Mouse (Mus musculus) embryonic facial prominence, embryonic 15.5 days (tissue): ENCODE measurements around the gene Tab1. TPM values are rescaled to one million over a fixed set of nuclear protein-coding genes. Genes with fewer than 3 reads are reported as not detected.
A peak's percentile ranks its signal among the peaks of the same experiment; 100 is the strongest.

Experiments used
- ATAC-seq: fragments of 200-750 bp; cut with Nextera tagmentation; 2 replicates; pipeline ENCODE4 v1.8.0; 2017; ENCODE audit warnings: low read depth, moderate TSS enrichment; ENCODE audit not compliant: insufficient number of reproducible peaks, low FRiP score, low TSS enrichment
- H3K27ac ChIP-seq: fragments of 300-500 bp; sonication (generic); replicated peaks from 2 replicates; pipeline ENCODE4 v1.5.1; 2015; ENCODE audit warnings: mild to moderate bottlenecking, inconsistent platforms
- H3K27me3 ChIP-seq: fragments of 300-500 bp; sonication (generic); 2 replicates; pipeline ENCODE4 v1.6.1; 2015; ENCODE audit warnings: inconsistent platforms
- H3K36me3 ChIP-seq: fragments of 300-500 bp; sonication (generic); 2 replicates; pipeline ENCODE4 v1.6.1; 2015; ENCODE audit warnings: mild to moderate bottlenecking, inconsistent platforms
- H3K4me1 ChIP-seq: fragments of 300-500 bp; sonication (generic); 2 replicates; pipeline ENCODE4 v1.6.1; 2015; ENCODE audit warnings: inconsistent platforms
- H3K4me2 ChIP-seq: fragments of 300-500 bp; sonication (generic); replicated peaks from 2 replicates; pipeline ENCODE4 v1.6.1; 2015; ENCODE audit warnings: mild to moderate bottlenecking, inconsistent platforms
- H3K4me3 ChIP-seq: fragments of 300-500 bp; sonication (generic); replicated peaks from 2 replicates; pipeline ENCODE4 v1.5.1; 2015; ENCODE audit warnings: mild to moderate bottlenecking, inconsistent platforms
- H3K9ac ChIP-seq: fragments of 300-500 bp; sonication (generic); 2 replicates; pipeline ENCODE4 v1.6.1; 2015; ENCODE audit warnings: inconsistent platforms
- H3K9me3 ChIP-seq: fragments of 300-500 bp; sonication (generic); replicated peaks from 2 replicates; pipeline ENCODE4 v1.6.1; 2016; ENCODE audit warnings: inconsistent platforms
- WGBS: fragments of 180-500 bp; shearing (Covaris S2); methylation state at CpG from one replicate; pipeline ENCODE4 v1.1.7; 2015; 5-methylcytosine and 5-hydroxymethylcytosine counted together
- polyA plus RNA-seq: library from polyadenylated mRNA; unstranded; fragments of >200 nt; fragmentation: Nextera tagmentation; extraction: Ambion mirVana; gene quantifications from 2 replicates; pipeline ENCODE4 v1.2.1, GENCODE M21; 2015

Tab1 gene
- polyA plus RNA-seq, 1 experiment from 2014 or later, result 38.2 TPM

DNA sequence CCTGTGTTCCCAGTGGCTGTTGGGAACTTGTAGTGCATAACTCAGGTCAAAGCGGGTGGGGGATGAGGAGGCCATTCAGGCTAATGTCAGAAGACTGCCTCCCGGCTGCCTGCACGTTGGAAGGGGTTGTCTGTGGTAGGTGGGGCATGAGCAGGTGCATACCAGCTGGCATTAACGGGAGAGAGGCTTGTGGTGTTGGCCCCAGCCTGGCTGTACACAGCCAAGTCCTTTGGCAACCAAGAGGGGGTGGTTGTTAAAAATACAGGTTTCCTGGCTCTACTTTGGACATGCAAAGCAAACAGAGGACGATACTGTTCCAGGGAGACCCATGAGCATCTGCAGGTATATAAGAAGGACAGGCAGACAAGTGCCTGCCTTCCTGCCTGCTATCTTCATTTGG, 32.5 kb downstream of the Tab1 start:
- H3K9me3 ChIP-seq, result no peaks in the 10 kb centered on the region
- H3K9ac ChIP-seq, result no peak overlapping the region
- 43% methylated on average over 5 of the region's 5 CpGs for WGBS
- H3K4me3 ChIP-seq, result no peak overlapping the region
- H3K27me3 ChIP-seq, result no peaks in the 10 kb centered on the region
- peaks cover 8% of the 10 kb centered on the region; the same call in 1 of the 2 replicates for H3K4me1 ChIP-seq
- peaks cover 29% of the 10 kb centered on the region for H3K36me3 ChIP-seq
- no peak for ATAC-seq
- no peak overlapping the region for H3K27ac ChIP-seq
- no peak overlapping the region for H3K4me2 ChIP-seq

DNA sequence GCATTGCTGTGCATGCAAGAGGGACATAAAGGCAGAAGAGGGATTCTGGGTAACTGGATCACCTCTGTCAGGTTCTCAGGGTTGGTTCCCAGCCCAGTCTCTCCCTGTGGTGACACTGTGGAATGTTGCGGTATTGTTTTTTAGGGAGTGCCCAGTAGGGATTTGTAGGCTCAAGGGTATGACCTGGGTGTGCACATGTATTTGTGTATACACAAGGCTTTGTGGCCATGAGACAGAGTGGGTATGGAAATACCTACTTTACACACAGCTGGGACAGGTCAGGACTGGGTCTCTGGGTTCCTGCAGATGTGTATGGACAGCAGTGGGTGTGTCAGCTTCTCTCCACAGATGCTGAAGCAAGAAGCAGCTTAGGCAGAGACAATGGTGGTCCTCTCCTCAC, 36.6 kb downstream of the Tab1 start:
- 90% methylated on average over 1 of the region's 1 CpGs for WGBS
- H3K9me3 ChIP-seq, result no peaks in the 10 kb centered on the region
- peaks cover 25% of the 10 kb centered on the region for H3K4me1 ChIP-seq
- H3K9ac ChIP-seq, result no peak overlapping the region
- H3K36me3 ChIP-seq, result no peaks in the 10 kb centered on the region
- no peaks in the 10 kb centered on the region for H3K27me3 ChIP-seq
- no peak for ATAC-seq
- H3K4me2 ChIP-seq, result no peak overlapping the region
- H3K27ac ChIP-seq, result no peak overlapping the region
- H3K4me3 ChIP-seq, result no peak overlapping the region

DNA sequence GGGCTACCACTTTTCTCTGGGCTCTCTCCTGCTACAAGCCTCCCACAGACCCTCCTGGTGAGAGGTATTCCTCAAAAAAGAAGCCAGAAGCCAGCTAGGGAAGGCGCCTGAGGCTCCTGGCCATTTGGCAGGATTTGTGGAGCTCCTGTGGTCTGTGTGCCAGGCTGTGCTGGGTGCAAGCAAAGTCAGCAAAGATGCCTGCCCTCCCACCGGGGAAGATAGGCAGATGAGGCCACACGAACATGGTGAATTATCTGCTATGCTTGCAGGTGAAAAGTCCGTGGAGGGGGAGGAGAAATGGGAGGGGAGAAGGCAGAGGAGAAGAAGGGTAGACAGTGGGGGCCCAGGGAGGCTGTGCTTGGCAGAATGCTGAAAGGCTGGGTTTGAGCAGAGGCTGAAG, 37.4 kb downstream of the Tab1 start:
- WGBS, result 56% methylated on average over 4 of the region's 4 CpGs
- ATAC-seq, result no peak

DNA sequence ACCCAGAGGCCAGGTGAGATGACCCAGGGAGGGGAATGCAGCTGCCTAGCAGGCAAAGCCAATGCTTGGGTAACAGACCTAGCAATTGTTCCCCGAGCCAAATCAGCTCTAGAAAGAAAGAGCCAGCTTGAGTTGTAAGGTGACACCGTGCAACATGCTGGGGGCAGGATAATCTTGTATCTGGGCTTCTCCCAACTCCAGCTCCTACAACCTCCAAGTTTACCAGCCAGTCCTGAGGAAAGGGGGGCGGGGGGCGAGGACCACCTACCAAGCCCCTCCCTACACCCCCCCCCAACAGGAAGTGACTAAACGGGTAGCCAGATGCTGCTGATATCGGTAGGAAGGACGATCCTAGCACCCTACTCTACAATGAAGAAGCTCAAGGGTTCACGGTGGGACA, 38.4 kb downstream of the Tab1 start:
- Histone ChIP-seq H3K36me3 (no peaks in the 10 kb centered on the region), H3K4me3 (no peak overlapping the region), H3K4me1 (peaks cover 34% of the 10 kb centered on the region), H3K4me2 (no peak overlapping the region), H3K27me3 (no peaks in the 10 kb centered on the region), H3K9me3 (no peaks in the 10 kb centered on the region), H3K27ac (0 out of 2 replicates have a peak overlapping the region, but pooled peaks have one; percentile 9), H3K9ac (no peak overlapping the region)
- 8% methylated on average over 8 of the region's 8 CpGs for whole genome bisulfite sequencing
- no peak for ATAC-seq

More for the DNA sequence above, 37.4 kb downstream of the Tab1 start:
- Histone ChIP-seq H3K27me3 (no peaks in the 10 kb centered on the region), H3K9ac (no peak overlapping the region), H3K27ac (no peak overlapping the region), H3K9me3 (no peaks in the 10 kb centered on the region), H3K4me2 (no peak overlapping the region), H3K4me1 (peaks cover 33% of the 10 kb centered on the region), H3K36me3 (no peaks in the 10 kb centered on the region), H3K4me3 (no peak overlapping the region)

DNA sequence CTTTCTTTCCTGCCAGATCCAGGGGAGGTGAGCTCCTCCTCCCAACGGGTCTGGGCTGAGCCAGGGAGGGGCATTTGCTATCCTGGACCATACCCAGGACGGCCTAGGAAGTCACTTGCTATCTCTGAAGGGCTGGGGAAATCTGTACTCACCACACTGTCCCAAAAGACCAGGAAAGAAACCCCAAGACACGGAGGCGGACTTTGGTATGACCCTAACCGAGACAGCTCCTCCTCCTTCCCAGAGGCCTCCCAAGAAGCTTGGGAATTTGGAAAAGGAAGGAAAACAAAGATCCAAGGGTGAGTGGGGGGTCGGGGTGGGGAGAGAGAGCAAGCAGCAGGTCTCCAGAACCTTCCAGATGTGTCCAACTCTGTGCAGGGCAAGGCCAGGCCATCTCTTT, 38.9 kb downstream of the Tab1 start:
- H3K36me3 ChIP-seq, result no peaks in the 10 kb centered on the region
- no peak overlapping the region for H3K4me2 ChIP-seq
- H3K27ac ChIP-seq, result no peak overlapping the region
- no peak overlapping the region for H3K4me3 ChIP-seq
- H3K4me1 ChIP-seq, result peaks cover 34% of the 10 kb centered on the region
- H3K9me3 ChIP-seq, result no peaks in the 10 kb centered on the region
- H3K27me3 ChIP-seq, result no peaks in the 10 kb centered on the region
- ATAC-seq, result no peak
- H3K9ac ChIP-seq, result no peak overlapping the region
- WGBS, result 22% methylated on average over 6 of the region's 6 CpGs

DNA sequence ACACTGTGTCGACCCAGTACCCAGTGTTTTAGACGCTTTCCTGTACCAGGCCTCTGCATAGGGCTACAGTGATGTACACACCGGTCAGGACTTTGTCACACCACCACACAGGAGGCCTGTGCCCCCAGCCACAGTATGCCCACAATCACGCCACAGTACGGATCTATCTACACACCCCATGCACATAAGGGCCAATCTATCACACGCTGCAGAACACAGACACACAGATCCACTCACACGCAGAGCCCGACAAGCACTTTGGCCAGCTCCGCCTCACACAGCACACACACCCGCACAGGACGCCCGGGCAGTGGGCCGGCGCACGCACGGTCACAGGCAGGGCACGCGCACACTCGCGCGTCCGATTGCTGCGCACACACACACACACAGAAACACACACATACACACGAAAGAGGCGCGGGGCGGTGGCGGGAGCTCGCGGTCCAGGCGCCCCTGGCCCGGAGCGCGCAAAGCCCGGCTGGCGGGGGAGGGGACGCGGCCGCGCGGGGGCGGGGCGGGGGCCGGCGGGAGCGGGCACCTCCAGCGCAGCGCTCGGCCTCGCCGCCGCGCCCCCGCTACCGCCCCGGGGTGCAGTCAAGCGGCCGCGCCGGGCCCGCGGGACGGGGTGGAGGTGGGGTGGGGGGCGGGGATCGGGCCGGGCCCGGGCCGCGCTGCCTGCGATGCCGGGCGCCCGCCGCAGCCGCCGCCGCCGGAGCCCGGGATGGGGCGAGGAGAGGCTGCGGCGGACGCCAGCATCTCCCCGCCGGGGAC, 40.3 kb downstream of the Tab1 start, which contains the start of gene Mgat3:
TSS of gene Mgat3 (plus strand) at position 721 of the 771 bp plus-strand sequence.
- H3K9ac ChIP-seq, result peak within 1 kb of the TSS; percentile 88
- H3K36me3 ChIP-seq, result no peaks in the 10 kb centered on the region
- peaks cover 34% of the 10 kb centered on the region for H3K4me1 ChIP-seq
- peak; percentile 69 for ATAC-seq
- H3K4me2 ChIP-seq, result peak within 1 kb of the TSS; percentile 77
- H3K27me3 ChIP-seq, result no peaks in the 10 kb centered on the region
- no peaks in the 10 kb centered on the region for H3K9me3 ChIP-seq
- 8% methylated on average over 39 of the region's 85 CpGs for WGBS
- peak within 1 kb of the TSS; percentile 79 for H3K4me3 ChIP-seq
- peak within 1 kb of the TSS; percentile 87 for H3K27ac ChIP-seq

DNA sequence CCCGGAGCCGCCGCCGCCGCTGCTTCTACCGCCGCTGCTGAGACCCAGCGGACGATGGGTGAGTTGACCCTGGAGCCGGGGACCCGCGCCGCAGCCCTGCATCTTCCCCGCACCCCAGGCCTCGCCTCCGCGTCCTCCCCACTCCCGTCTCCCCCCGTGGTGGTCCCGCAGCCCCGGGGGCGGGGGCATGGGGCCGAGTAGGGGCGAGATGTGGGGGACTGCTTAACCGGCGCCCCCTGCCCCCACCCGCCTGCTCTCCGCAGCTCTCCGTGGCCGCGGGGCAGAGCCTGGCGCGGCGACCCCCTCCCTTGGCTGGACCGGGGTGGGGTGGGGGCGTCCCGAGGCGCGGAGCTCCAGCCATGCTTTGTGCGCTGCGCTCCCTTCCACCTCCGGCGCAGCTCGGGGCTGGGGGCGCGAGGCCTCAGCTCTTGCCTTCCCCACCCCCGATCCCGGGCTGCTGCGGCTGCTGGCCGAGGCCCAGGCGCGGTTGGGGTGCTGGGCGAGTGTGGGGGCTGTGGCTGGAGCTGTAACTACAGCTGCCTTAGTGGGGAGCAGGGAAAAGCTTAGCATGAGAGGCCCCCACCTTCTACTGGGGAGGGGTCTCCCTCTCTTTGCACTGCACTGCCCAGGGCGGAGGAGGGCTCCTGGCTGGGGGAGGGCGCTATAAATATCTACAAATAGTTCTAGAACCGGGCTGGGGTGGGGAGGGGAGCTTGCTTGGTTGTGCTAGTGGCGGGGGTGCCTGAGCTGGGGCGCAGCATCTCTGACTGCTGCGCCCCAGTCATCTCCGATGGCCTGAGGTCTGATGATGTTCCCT, 41.1 kb downstream of the Tab1 start:
- Histone ChIP-seq H3K9me3 (no peaks in the 10 kb centered on the region), H3K27me3 (no peaks in the 10 kb centered on the region), H3K4me3 (peak overlapping the region; percentile 79), H3K4me1 (peaks cover 34% of the 10 kb centered on the region), H3K4me2 (peak overlapping the region; percentile 77), H3K27ac (peak overlapping the region; percentile 87), H3K9ac (peak overlapping the region; percentile 88), H3K36me3 (no peaks in the 10 kb centered on the region)
- peak; percentile 36 for ATAC-seq
- WGBS, result under 1% methylated on average over 59 of the region's 60 CpGs

DNA sequence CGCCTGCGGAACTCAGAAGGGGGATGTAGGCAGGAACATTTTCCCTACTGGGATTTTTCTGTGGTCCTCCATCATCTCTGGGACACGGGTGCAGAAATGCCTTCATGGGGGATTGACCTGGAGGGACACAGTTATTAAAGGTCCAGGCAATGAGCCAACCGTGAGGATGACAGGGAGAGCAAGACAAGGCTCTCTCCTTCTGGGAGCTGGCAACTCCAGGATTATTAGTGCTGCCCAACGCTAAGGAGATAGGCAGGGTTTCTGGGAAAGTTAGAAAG, 41.6 kb downstream of the Tab1 start:
- no peaks in the 10 kb centered on the region for H3K36me3 ChIP-seq
- no peaks in the 10 kb centered on the region for H3K27me3 ChIP-seq
- no peaks in the 10 kb centered on the region for H3K9me3 ChIP-seq
- H3K4me1 ChIP-seq, result peaks cover 34% of the 10 kb centered on the region
- peak overlapping the region; percentile 77 for H3K4me2 ChIP-seq
- peak overlapping the region; percentile 88; the same call in 1 of the 2 replicates for H3K9ac ChIP-seq
- H3K27ac ChIP-seq, result peak overlapping the region; percentile 87; the same call in 1 of the 2 replicates
- H3K4me3 ChIP-seq, result peak overlapping the region; percentile 79
- 6% methylated on average over 5 of the region's 5 CpGs for WGBS
- ATAC-seq, result no peak

DNA sequence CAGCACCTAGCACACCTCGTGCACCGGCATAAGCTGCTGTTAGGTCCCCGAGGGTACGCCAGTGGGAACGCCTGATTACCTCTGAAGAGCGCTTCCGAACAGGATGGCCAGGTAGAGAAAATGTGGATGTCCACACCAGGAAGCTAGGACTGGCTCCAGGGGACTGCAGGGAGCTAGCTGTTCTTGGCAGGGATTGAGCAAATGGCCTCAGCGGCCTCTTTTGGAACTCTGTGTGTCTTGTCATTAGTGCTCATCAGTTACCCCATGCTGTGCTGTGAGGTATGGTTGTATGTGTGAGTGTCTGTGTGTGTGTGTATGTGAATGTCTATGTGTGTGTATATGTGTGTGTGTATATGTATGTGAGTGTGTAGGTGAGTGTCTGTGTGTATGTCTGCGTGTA, 42.4 kb downstream of the Tab1 start:
- peak overlapping the region; percentile 79 for H3K4me3 ChIP-seq
- no peak overlapping the region for H3K9ac ChIP-seq
- peaks cover 38% of the 10 kb centered on the region for H3K4me1 ChIP-seq
- peak overlapping the region; percentile 77 for H3K4me2 ChIP-seq
- no peaks in the 10 kb centered on the region for H3K27me3 ChIP-seq
- no peaks in the 10 kb centered on the region for H3K36me3 ChIP-seq
- ATAC-seq, result no peak
- H3K27ac ChIP-seq, result no peak overlapping the region
- H3K9me3 ChIP-seq, result no peaks in the 10 kb centered on the region
- WGBS, result 76% methylated on average over 9 of the region's 9 CpGs

DNA sequence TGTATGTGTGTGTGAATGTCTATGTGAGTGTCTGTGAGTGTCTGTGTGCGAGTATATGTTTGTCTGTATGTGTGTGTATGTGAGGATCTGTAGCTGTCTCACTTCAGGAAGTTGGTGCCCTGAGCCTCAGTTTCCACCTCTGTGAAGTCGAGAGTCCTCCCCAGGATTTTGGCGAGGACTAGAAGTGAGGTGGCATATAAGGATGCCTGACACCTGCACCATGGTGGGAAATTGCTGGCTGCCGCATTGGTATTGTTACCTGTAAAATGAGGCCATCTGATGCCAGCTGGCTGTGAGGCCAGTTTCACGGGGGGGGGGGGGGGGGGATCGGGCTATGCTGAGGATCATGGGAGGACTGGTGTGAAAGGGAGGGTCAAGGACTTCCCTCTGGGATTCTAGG, 42.8 kb downstream of the Tab1 start:
- no peak overlapping the region for H3K27ac ChIP-seq
- no peak overlapping the region for H3K4me3 ChIP-seq
- 63% methylated on average over 6 of the region's 6 CpGs for WGBS
- H3K36me3 ChIP-seq, result no peaks in the 10 kb centered on the region
- H3K9me3 ChIP-seq, result no peaks in the 10 kb centered on the region
- H3K4me2 ChIP-seq, result no peak overlapping the region
- no peak for ATAC-seq
- no peak overlapping the region for H3K9ac ChIP-seq
- no peaks in the 10 kb centered on the region for H3K27me3 ChIP-seq
- peaks cover 38% of the 10 kb centered on the region for H3K4me1 ChIP-seq

DNA sequence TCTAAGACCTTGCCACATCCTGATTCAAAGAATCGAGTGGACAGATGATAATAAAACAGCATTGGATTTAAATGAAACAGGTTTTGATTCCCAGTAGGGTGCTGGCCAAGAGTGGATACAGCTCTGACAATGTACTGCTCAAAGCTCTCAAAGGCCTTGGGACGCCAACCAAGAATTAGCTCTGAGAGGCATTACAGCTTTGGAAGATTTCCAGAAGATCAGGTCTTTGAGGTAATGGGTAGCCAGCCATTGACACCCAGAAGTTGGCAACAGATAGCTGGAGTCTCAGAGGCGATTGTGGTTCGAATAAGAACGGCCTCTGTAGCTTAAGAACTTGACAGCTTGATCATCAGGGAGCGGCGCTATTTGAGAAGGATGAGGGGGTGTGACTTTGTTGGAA, 48.6 kb downstream of the Tab1 start:
- H3K36me3 ChIP-seq, result peaks cover 3% of the 10 kb centered on the region; the same call in 1 of the 2 replicates

More for the DNA sequence above, 48.6 kb downstream of the Tab1 start:
- no peak overlapping the region for H3K4me3 ChIP-seq
- H3K9me3 ChIP-seq, result no peaks in the 10 kb centered on the region
- no peak overlapping the region for H3K9ac ChIP-seq
- 86% methylated on average over 7 of the region's 7 CpGs for WGBS
- H3K27ac ChIP-seq, result no peak overlapping the region
- no peaks in the 10 kb centered on the region for H3K27me3 ChIP-seq
- no peak overlapping the region for H3K4me2 ChIP-seq
- H3K4me1 ChIP-seq, result 0 out of 2 replicates have a peak, but pooled peaks cover 4% of the 10 kb centered on the region
- ATAC-seq, result no peak
